Mouse (Mus musculus) left cerebral cortex, postnatal 14 days (tissue): ENCODE measurements at regions not wholly inside any gene's neighbourhood (a gene's known extent, or its start where the extent isn't known, plus 50 kb on each side); places are given as distances from the start of the nearest gene placed in this dataset.

Source experiments
- DNase-seq, 2 experiments: peaks; one replicate each; pipeline ENCODE4 v3.0.0; 2021 to 2022; ENCODE audit warnings: low spot score in 2 of 2, mixed read lengths in 1 of 2
- intact Hi-C: fragments of 180-260 bp; cut with DNase I; formaldehyde crosslinking; loops from one replicate; pipeline ENCODE4 v1.15.1; 2025

DNA sequence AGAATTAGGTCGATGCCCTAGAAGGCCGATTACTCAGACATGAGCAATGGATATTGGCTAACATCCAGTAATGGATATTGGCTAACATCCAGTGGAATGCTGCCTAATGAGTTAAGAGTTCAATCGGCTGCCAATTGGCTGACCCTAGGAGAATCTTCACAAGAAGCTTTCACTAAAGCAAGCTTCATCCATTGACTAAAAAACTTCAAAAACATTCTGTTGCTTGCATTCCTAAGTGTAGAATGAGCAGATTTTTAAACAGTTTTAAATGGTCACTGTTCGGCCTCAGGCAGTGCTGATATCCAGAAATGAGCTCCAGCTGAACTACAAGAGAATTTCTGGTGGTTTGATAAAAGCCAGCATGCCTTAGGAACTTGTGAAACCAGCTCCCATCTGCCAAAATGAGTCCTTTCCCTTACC is 56.8 kb upstream of the Cenpe start:
- intact Hi-C loops, result no loop called here
- DNase-seq, result peak in 1 of 2 experiments; percentile 10
